Mouse (Mus musculus) intestine, embryonic 15.5 days (tissue): ENCODE measurements around the gene Tfpt. TPM values are rescaled to one million over a fixed set of nuclear protein-coding genes. Genes with fewer than 3 reads are reported as not detected.
A peak's percentile ranks its signal among the peaks of the same experiment; 100 is the strongest.
"Not testable (repeated sequence)": the region's sequence is repeated elsewhere in the genome, so short reads cannot be mapped to it uniquely, and the experiment has no call there.

Experiments used
- ATAC-seq: fragments of 200-750 bp; cut with Nextera tagmentation; 2 replicates; pipeline ENCODE4 v1.8.0; 2017; ENCODE audit warnings: moderate TSS enrichment, moderate library complexity
- H3K27ac ChIP-seq: fragments of 300-500 bp; sonication (generic); 2 replicates; pipeline ENCODE4 v1.5.1; 2015; ENCODE audit warnings: mild to moderate bottlenecking, inconsistent platforms
- H3K27me3 ChIP-seq: fragments of 300-500 bp; sonication (generic); replicated peaks from 2 replicates; pipeline ENCODE4 v1.6.1; 2015; ENCODE audit warnings: inconsistent platforms
- H3K36me3 ChIP-seq: fragments of 300-500 bp; sonication (generic); 2 replicates; pipeline ENCODE4 v1.6.1; 2015; ENCODE audit warnings: inconsistent platforms
- H3K4me1 ChIP-seq: fragments of 300-500 bp; sonication (generic); replicated peaks from 2 replicates; pipeline ENCODE4 v1.6.1; 2015; ENCODE audit warnings: inconsistent platforms
- H3K4me2 ChIP-seq: fragments of 300-500 bp; sonication (generic); replicated peaks from 2 replicates; pipeline ENCODE4 v1.6.1; 2015; ENCODE audit warnings: mild to moderate bottlenecking, inconsistent platforms
- H3K4me3 ChIP-seq: fragments of 300-500 bp; sonication (generic); replicated peaks from 2 replicates; pipeline ENCODE4 v1.5.1; 2015; ENCODE audit warnings: inconsistent platforms
- H3K9ac ChIP-seq: fragments of 300-500 bp; sonication (generic); 2 replicates; pipeline ENCODE4 v1.6.1; 2015; ENCODE audit warnings: inconsistent platforms
- H3K9me3 ChIP-seq: fragments of 300-500 bp; sonication (generic); 2 replicates; pipeline ENCODE4 v1.6.1; 2016; ENCODE audit warnings: inconsistent platforms
- whole genome bisulfite sequencing: fragments of 180-500 bp; shearing (Covaris S2); methylation state at CpG from one replicate; pipeline ENCODE4 v1.1.7; 2015; 5-methylcytosine and 5-hydroxymethylcytosine counted together
- polyA plus RNA-seq: library from polyadenylated mRNA; unstranded; fragments of >200 nt; fragmentation: Nextera tagmentation; extraction: Ambion mirVana; gene quantifications from 2 replicates; pipeline ENCODE4 v1.2.1, GENCODE M21; 2015

Gene Tfpt
- polyA plus RNA-seq, 1 experiment from 2014 or later = 23.1 TPM

DNA sequence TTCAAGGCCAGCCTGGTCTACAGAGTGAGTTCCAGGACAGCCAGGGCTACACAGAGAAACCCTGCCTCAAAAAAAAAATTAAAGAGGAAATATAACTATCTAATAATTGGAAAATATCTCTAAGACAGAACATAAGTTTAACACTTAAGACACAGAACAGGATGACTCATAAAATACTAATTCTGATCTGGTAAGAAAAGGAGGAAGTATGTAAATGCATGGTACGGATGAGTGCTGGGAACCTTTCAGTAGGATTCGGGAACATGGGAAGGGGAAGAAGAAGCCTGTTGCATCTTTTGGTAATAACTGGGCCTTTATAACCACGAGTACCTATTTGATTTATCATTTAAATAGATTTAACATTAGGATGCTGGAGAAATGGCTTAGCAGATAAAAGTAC, 15.7 kb downstream of the Tfpt start:
- WGBS = 83% methylated on average over 3 of the region's 3 CpGs

GRCm38 (mm10) chr7:3611006-3611405, 18.7 kb downstream of the Tfpt start:
- Histone ChIP-seq H3K9ac (no peak overlapping the region), H3K4me3 (no peak overlapping the region), H3K9me3 (no peaks in the 10 kb centered on the region), H3K36me3 (no peaks in the 10 kb centered on the region), H3K27me3 (no peaks in the 10 kb centered on the region), H3K4me2 (no peak overlapping the region), H3K4me1 (no peaks in the 10 kb centered on the region), H3K27ac (no peak overlapping the region)
- no peak for ATAC-seq
- WGBS = 87% methylated on average over 13 of the region's 13 CpGs

More for the DNA sequence above, 15.7 kb downstream of the Tfpt start:
- Histone ChIP-seq H3K4me3 (no peak overlapping the region), H3K9ac (no peak overlapping the region), H3K9me3 (no peaks in the 10 kb centered on the region), H3K4me2 (no peak overlapping the region), H3K4me1 (0 out of 2 replicates have a peak, but pooled peaks cover 5% of the 10 kb centered on the region), H3K27me3 (no peaks in the 10 kb centered on the region), H3K36me3 (no peaks in the 10 kb centered on the region), H3K27ac (no peak overlapping the region)
- ATAC-seq = no peak

DNA sequence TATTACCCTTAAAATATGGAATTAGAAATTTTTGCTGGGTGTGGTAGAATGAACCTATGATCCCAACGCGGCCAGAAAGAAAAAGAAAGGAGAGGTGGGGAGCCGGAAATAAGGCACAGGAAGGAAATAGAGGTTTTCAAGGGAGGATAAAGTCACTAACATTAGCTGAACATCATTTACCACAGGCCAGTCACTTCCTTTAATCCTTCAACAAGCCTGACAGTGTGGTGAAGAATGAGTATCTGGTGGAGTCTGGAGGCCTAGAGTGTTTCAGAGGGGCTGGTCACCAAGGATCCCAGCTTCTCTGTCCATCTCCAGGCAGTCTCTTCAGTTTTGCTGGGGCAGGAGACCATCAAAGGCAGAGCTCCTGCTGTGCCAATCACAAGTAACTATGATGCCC, 19.3 kb downstream of the Tfpt start:
- Histone ChIP-seq H3K27me3 (no peaks in the 10 kb centered on the region), H3K27ac (no peak overlapping the region), H3K4me3 (no peak overlapping the region), H3K9ac (no peak overlapping the region), H3K36me3 (no peaks in the 10 kb centered on the region), H3K9me3 (no peaks in the 10 kb centered on the region), H3K4me2 (no peak overlapping the region), H3K4me1 (no peaks in the 10 kb centered on the region)
- WGBS = 86% methylated on average over 3 of the region's 3 CpGs
- ATAC-seq = no peak

- Histone ChIP-seq H3K27ac (no peak overlapping the region), H3K9ac (no peak overlapping the region), H3K4me1 (no peaks in the 10 kb centered on the region), H3K4me2 (no peak overlapping the region), H3K9me3 (no peaks in the 10 kb centered on the region), H3K4me3 (no peak overlapping the region), H3K36me3 (no peaks in the 10 kb centered on the region), H3K27me3 (no peaks in the 10 kb centered on the region)
- ATAC-seq = no peak
- WGBS = 54% methylated on average over 3 of the region's 3 CpGs
Observed at GRCm38 (mm10) chr7:3609082-3609481, 20.6 kb downstream of the Tfpt start.

- Histone ChIP-seq H3K9me3 (no peaks in the 10 kb centered on the region), H3K4me2 (no peak overlapping the region), H3K27me3 (no peaks in the 10 kb centered on the region), H3K36me3 (no peaks in the 10 kb centered on the region), H3K4me1 (no peaks in the 10 kb centered on the region), H3K27ac (no peak overlapping the region), H3K9ac (no peak overlapping the region), H3K4me3 (no peak overlapping the region)
- 81% methylated on average over 3 of the region's 3 CpGs for WGBS
- ATAC-seq = no peak
Observed at GRCm38 (mm10) chr7:3608668-3609067, 21.1 kb downstream of the Tfpt start.

- Histone ChIP-seq H3K4me1 (no peaks in the 10 kb centered on the region), H3K36me3 (no peaks in the 10 kb centered on the region), H3K27me3 (no peaks in the 10 kb centered on the region), H3K27ac (no peak overlapping the region), H3K4me3 (no peak overlapping the region), H3K4me2 (no peak overlapping the region), H3K9ac (no peak overlapping the region), H3K9me3 (no peaks in the 10 kb centered on the region)
- ATAC-seq = no peak
- whole genome bisulfite sequencing = 75% methylated on average over 6 of the region's 6 CpGs
Observed at GRCm38 (mm10) chr7:3607391-3607790, 22.3 kb downstream of the Tfpt start.

DNA sequence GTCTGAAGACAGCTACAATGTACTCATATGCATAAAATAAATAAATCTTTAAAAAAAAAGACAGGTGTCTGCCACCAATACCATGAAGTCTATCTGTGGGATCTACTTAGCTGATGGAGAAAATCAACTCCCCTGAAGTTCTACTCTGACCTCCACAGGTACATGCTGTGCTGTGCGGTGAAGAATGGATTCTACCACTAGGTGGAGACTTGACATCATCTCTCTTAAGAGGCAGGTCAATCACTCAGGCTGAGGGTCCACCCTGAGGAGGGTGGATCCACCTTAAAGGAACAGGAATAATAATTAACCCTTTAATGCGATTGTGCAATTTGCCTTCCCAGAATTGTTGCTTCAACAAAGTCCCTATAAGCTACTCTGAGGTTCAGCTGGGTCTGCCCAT, 22.9 kb downstream of the Tfpt start:
- Histone ChIP-seq H3K36me3 (no peaks in the 10 kb centered on the region), H3K4me2 (no peak overlapping the region), H3K27ac (no peak overlapping the region), H3K27me3 (no peaks in the 10 kb centered on the region), H3K9ac (no peak overlapping the region), H3K4me1 (no peaks in the 10 kb centered on the region), H3K4me3 (no peak overlapping the region), H3K9me3 (no peaks in the 10 kb centered on the region)
- peak; percentile 80 for ATAC-seq
- 20% methylated on average over 2 of the region's 2 CpGs for WGBS

- no peak overlapping the region for H3K4me2 ChIP-seq
- H3K4me3 ChIP-seq = no peak overlapping the region
- H3K4me1 ChIP-seq = no peaks in the 10 kb centered on the region
- H3K36me3 ChIP-seq = no peaks in the 10 kb centered on the region
- ATAC-seq = peak; percentile 70
- WGBS = 16% methylated on average over 4 of the region's 4 CpGs
- H3K27ac ChIP-seq = no peak overlapping the region
- H3K27me3 ChIP-seq = no peaks in the 10 kb centered on the region
- H3K9ac ChIP-seq = no peak overlapping the region
- H3K9me3 ChIP-seq = no peaks in the 10 kb centered on the region
Observed at GRCm38 (mm10) chr7:3601119-3601518, 28.6 kb downstream of the Tfpt start.

GRCm38 (mm10) chr7:3597755-3598154, 32.0 kb downstream of the Tfpt start:
- H3K27me3 ChIP-seq, H3K27ac ChIP-seq, H3K4me1 ChIP-seq, H3K9ac ChIP-seq, H3K36me3 ChIP-seq, H3K9me3 ChIP-seq, H3K4me2 ChIP-seq, ATAC-seq, H3K4me3 ChIP-seq: not testable (repeated sequence)
- 54% methylated on average over 1 of the region's 1 CpGs for whole genome bisulfite sequencing

GRCm38 (mm10) chr7:3595146-3595545, 34.6 kb downstream of the Tfpt start:
- H3K9me3 ChIP-seq = no peaks in the 10 kb centered on the region
- H3K4me1 ChIP-seq = no peaks in the 10 kb centered on the region
- no peak overlapping the region for H3K9ac ChIP-seq
- no peak overlapping the region for H3K27ac ChIP-seq
- peak; percentile 87 for ATAC-seq
- no peaks in the 10 kb centered on the region for H3K36me3 ChIP-seq
- WGBS = 15% methylated on average over 9 of the region's 9 CpGs
- H3K27me3 ChIP-seq = no peaks in the 10 kb centered on the region
- peak overlapping the region; percentile 27 for H3K4me2 ChIP-seq
- no peak overlapping the region for H3K4me3 ChIP-seq

DNA sequence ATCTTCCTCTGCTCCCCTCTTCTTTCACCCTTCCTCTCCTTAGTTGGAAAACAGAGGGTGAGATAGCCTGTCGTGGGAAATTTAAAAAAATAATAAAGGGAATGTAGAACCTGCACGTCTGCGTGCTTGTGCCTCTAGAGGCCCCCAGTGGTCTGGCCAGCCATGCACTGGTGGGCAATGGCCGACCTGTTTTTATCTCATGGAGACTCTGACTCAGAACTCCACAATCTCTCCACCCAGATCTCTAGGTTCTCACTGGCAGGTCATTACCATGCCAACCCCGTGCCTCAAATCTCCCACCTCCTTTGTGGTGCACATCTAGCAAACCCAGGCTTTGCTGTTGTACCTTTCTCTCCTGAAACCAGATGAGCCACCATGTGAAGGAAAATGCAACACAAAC, 35.0 kb downstream of the Tfpt start:
- Histone ChIP-seq H3K4me1 (no peaks in the 10 kb centered on the region), H3K27me3 (no peaks in the 10 kb centered on the region), H3K9ac (no peak overlapping the region), H3K4me3 (no peak overlapping the region), H3K4me2 (peak overlapping the region; percentile 27; the same call in 1 of the 2 replicates), H3K27ac (no peak overlapping the region), H3K36me3 (no peaks in the 10 kb centered on the region), H3K9me3 (no peaks in the 10 kb centered on the region)
- ATAC-seq = peak; percentile 79; the same call in 1 of the 2 replicates
- WGBS = 18% methylated on average over 5 of the region's 5 CpGs

DNA sequence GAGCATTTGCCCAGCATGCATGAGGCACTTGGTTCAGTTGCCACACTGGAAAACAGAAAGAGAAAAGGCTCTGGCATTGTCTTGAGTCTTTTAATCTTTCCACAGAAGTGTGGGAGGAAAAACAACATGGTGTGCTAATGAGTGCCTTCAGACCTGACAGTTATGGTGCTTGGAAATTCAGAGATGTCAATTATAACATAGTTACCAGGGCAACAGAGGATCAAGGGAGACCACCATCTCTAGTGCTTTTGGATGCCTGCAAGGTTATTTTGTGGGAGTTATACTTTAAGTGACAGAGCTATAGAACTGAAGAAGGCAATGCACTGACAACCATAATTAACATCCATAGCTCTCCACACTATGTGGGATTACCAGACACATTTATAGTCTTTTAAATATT, 35.9 kb downstream of the Tfpt start:
- Histone ChIP-seq H3K4me2 (no peak overlapping the region), H3K27me3 (no peaks in the 10 kb centered on the region), H3K4me3 (no peak overlapping the region), H3K4me1 (no peaks in the 10 kb centered on the region), H3K9ac (no peak overlapping the region), H3K9me3 (no peaks in the 10 kb centered on the region), H3K27ac (no peak overlapping the region), H3K36me3 (no peaks in the 10 kb centered on the region)
- ATAC-seq = no peak

- no peaks in the 10 kb centered on the region for H3K9me3 ChIP-seq
- H3K27me3 ChIP-seq = no peaks in the 10 kb centered on the region
- no peak overlapping the region for H3K4me2 ChIP-seq
- WGBS = 71% methylated on average over 1 of the region's 1 CpGs
- no peak for ATAC-seq
- H3K9ac ChIP-seq = no peak overlapping the region
- no peak overlapping the region for H3K27ac ChIP-seq
- H3K4me1 ChIP-seq = no peaks in the 10 kb centered on the region
- H3K36me3 ChIP-seq = no peaks in the 10 kb centered on the region
- H3K4me3 ChIP-seq = no peak overlapping the region
Observed at GRCm38 (mm10) chr7:3591534-3591933, 38.2 kb downstream of the Tfpt start.

DNA sequence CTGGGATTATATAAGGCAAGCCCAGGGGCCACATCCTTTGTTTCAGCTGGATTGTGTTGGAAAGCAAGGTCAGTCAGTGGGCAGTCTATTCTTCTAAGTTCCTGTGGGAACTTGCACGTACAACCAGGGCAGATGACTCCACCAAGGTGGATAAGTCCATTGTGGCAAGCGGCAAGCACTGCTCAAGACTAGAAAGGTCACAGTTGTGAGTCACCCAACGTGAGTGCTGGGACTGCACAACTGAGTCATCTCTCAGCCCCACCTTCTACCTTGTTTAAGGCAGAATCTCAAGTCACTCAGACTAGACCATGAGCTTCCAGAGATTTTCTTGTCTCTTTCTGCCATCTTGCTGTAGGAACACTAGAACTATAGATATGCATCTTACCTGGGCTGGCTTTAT, 39.2 kb downstream of the Tfpt start:
- no peak overlapping the region for H3K27ac ChIP-seq
- H3K27me3 ChIP-seq = no peaks in the 10 kb centered on the region
- H3K9ac ChIP-seq = no peak overlapping the region
- no peak overlapping the region for H3K4me3 ChIP-seq
- no peak for ATAC-seq
- H3K36me3 ChIP-seq = no peaks in the 10 kb centered on the region
- H3K4me2 ChIP-seq = no peak overlapping the region
- 74% methylated on average over 3 of the region's 3 CpGs for WGBS
- H3K4me1 ChIP-seq = no peaks in the 10 kb centered on the region
- H3K9me3 ChIP-seq = no peaks in the 10 kb centered on the region
